Mouse (Mus musculus): Measurements from ENCODE around the gene Hoxc9. TPM values are rescaled to one million over a fixed set of nuclear protein-coding genes. Genes with fewer than 3 reads are reported as not detected.

The Hoxc9 gene
- total RNA-seq, 2 experiments from 2014 or later: 0.72 to 0.96 TPM

DNA sequence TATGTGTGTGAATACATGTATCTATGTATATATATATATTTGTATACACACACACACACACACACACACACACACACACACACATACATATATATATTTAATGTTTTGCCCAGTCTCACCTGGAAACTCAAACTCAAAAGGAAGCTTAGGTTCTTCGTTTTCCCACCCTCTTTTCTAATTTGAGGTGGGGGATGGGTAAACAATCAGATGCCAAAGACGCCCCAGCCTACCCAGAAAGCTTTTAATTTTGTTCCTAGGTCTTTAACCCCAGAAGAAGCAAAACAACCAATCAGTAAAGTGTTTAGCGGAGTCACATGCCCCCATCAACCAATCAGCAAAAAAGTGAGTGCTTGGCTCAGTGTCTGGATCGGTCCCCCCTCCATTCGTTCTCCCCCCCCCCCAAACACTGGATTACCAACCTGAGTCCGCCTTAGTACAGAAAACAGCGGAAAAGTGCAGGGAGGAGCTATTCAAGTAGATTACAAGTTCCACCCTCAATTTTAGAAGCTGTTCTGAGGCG is 44.7 kb downstream of the Hoxc9 start:
- DNase-seq: no peak

- DNase-seq: no peak
Observed at GRCm38 (mm10) chr15:103021544-103021943, 45.3 kb downstream of the Hoxc9 start.

- no peak for DNase-seq
Observed at GRCm38 (mm10) chr15:103024131-103024530, 47.9 kb downstream of the Hoxc9 start.

DNA sequence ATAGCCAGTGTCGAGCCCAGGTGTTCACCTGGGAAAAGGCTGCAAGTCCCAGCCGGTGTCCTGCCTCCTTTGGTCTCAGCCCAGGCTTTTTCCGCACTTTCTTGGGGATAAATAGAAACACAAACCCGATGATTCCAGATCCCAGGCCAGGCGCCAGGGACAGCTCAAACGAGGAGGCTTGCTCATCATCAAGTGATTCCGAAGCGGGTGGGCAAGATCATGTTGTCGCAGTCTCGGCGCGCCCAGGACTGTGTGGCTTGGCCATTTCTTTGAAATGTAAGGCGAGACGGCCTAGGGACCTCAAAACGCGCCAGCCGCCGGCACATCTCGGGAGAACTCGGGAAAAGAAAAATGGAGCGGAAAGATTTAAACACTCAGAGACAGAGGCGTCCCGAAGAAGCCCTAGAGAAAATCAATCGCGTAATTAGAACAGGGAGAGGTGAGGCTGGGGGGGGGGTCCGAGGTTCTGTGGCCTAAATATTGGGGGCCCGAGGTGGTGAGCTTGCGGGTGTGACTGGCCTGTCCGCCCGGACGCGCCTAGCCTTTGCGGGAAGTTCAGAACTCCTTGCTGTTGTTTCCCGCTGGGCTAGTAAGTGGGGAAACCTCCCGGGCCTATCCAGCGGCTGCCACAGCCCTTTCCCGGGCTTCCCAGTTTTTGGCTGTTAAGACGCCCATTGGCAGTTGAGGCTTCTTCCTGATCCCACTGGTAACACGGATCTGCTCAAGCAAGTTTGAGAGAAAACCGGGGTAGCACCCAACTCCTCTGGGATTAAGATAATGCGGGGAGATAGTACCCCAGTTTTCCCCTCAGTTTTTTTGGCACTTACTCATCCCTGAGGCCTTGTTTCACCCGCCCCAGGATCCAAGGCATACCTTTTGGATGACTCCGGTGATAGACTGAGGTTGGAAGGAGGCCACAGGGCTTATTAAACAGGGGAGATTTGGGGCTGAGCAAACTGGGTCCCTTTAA is 51.3 kb downstream of the Hoxc9 start:
- peak; percentile 34 to 51 for DNase-seq

DNA sequence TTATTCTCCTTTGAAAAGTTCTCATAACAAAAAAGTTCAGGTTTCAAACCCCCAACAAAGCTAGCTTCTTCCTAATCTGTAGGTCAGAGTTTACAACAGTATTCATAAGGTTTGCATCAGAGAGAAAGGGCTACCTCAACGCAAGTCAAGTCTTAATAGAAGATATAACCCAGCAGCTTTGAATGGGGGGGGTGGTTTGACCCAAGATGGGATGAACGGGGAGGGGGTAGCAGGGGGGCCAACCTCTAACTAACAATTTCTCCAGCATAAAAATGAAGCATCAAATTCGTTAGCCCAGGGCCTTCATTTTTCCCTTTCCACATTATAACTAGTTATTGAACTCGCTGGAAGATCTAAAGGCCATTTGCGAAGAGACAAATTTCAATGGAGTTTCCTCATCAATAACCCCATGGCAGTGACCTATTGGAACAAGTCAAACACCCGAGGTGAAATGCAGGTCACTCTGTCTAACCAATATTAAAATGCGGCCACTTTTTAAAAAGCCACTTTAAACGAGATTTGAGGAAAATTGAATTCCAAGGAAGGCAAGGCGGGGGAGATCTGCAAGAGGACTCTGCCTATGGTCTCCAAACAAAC is 52.8 kb downstream of the Hoxc9 start:
- DNase-seq: no peak

GRCm38 (mm10) chr15:103030142-103030541 is 53.9 kb downstream of the Hoxc9 start:
- no peak for DNase-seq

GRCm38 (mm10) chr15:103032167-103032566 is 55.9 kb downstream of the Hoxc9 start:
- no peak for DNase-seq

GRCm38 (mm10) chr15:103032646-103033575 is 56.7 kb downstream of the Hoxc9 start:
- DNase-seq: no peak

- DNase-seq: peak; percentile 74 to 76
Observed at GRCm38 (mm10) chr15:103034043-103034806, 58.0 kb downstream of the Hoxc9 start.

Small RNA genes lying within 50 kb of the gene (microRNA-seq; reads per million reads assigned to microRNA genes)
- gene Mir196a-2 (228 reads per million, percentile 61 among the genes with 10 or more reads in this experiment), gene Mir615 (2,393 reads per million, percentile 87 among the genes with 10 or more reads in this experiment)

Other genes starting within 250 kb of the Hoxc9 start
- not detected for gene Hoxc13, start 55.3 kb upstream of the Hoxc9 start, total RNA-seq (2021)
- gene Hoxc12, start 39.7 kb upstream of the Hoxc9 start, total RNA-seq (2021): not detected
- gene Hoxc11, start 22.0 kb upstream of the Hoxc9 start, total RNA-seq (2021): not detected
- gene Hoxc10, start 9.6 kb upstream of the Hoxc9 start, total RNA-seq (2021): under 1 TPM; 0.17 to 0.20 TPM
- gene Hoxc5, start 9.0 kb upstream of the Hoxc9 start, total RNA-seq (2021): 1 to 10 TPM; 5.7 to 6.2 TPM
- gene Hoxc8, start 14.2 kb downstream of the Hoxc9 start, total RNA-seq (2021): 10 to 100 TPM; 25.4 to 29.5 TPM
- 10 to 100 TPM; 43.2 to 46.3 TPM for gene Hoxc6, start 21.8 kb downstream of the Hoxc9 start, total RNA-seq (2021)
- gene Hoxc4, start 42.5 kb downstream of the Hoxc9 start, total RNA-seq (2021): 1 to 10 TPM; 5.9 to 6.6 TPM
- gene Smug1, start 190.7 kb downstream of the Hoxc9 start, total RNA-seq (2021): 10 to 100 TPM; 11.9 to 13.0 TPM